Comparison of ENCODE assay signal across 8 mouse cellular contexts in genomic region chr11:95310648-95311424, GRCm38 (mm10). TPM values are rescaled to one million over a fixed set of nuclear protein-coding genes. Genes with fewer than 3 reads are reported as not detected.
DNase-seq lines count a peak whose midpoint lies in the region; ATAC-seq and TF ChIP-seq lines count a peak whose summit lies in the region.

No protein-coding gene starts in this region.

- H3K36me3 ChIP-seq in CH12.LX (replicated peaks in 1 of 2; ENCODE audit: control insufficient read depth in 1 of 2, insufficient read depth in 1 of 2, low read length in 1 of 2) = peaks cover 5 to 21% of the 10 kb centered on the region in 2 experiments
- peaks cover 2% of the 10 kb centered on the region; the same call in 1 of the 2 replicates for H3K36me3 ChIP-seq in intestine, postnatal 0 days (ENCODE audit: control insufficient read depth, insufficient read depth)
- H3K36me3 ChIP-seq in spleen, adult 2 months (ENCODE audit: control insufficient read depth, insufficient read depth, low read length) = peaks cover 5% of the 10 kb centered on the region; the same call in 1 of the 2 replicates

- H3K27me3 ChIP-seq in CH12.LX (replicated peaks) = no peaks in the 10 kb centered on the region
- no peaks in the 10 kb centered on the region for H3K27me3 ChIP-seq in intestine, postnatal 0 days (replicated peaks; ENCODE audit: control insufficient read depth, insufficient read depth, low read length)
- no peaks in the 10 kb centered on the region for H3K27me3 ChIP-seq in spleen, adult 2 months (ENCODE audit: control insufficient read depth, insufficient read depth, low read length)

- TF ChIP-seq EP300 in CH12.LX (IDR thresholded peaks at IDR 0.05; ENCODE audit: low read length) = peak; percentile 6; the same call in 1 of the 2 replicates

- H3K4me3 ChIP-seq in CH12.LX (replicated peaks in 1 of 3; ENCODE audit: low read depth in 2 of 3, low read length in 2 of 3, poor library complexity in 1 of 3) = peak overlapping the region; percentile 69 to 99 (median 85)
- H3K4me3 ChIP-seq in embryonic fibroblast, embryonic 13.5 days (ENCODE audit: insufficient read depth, low read length) = peak overlapping the region; percentile 96
- peak overlapping the region; percentile 96 for H3K4me3 ChIP-seq in intestine, postnatal 0 days (ENCODE audit: low read depth, low read length)
- peak overlapping the region; percentile 62 for H3K4me3 ChIP-seq in spleen, adult 2 months (ENCODE audit: extremely low read depth, insufficient read depth, insufficient read length)

- TF ChIP-seq POLR2A in CH12.LX (IDR thresholded peaks at IDR 0.05; ENCODE audit: low read depth, low read length) = no peak
- TF ChIP-seq POLR2A in embryonic fibroblast, embryonic 13.5 days (IDR thresholded peaks at IDR 0.05; ENCODE audit: low read depth, low read length) = peak; percentile 38; the same call in 1 of the 2 replicates
- TF ChIP-seq POLR2A in spleen, adult 2 months (IDR thresholded peaks at IDR 0.05; ENCODE audit: low read depth, low read length) = no peak

- dilution Hi-C loops in CH12.LX (cut with MboI; ENCODE audit: extremely low pct_ligation_motif_present, extremely low pct_unique_long_range_greater_than_20kb, low sequenced_read_pairs) = no loop called here

- peaks cover 35% of the 10 kb centered on the region for H3K79me2 ChIP-seq in CH12.LX (replicated peaks; ENCODE audit: control insufficient read depth, extremely low read depth, insufficient read depth, poor library complexity, severe bottlenecking)

- TF ChIP-seq RAD21 in CH12.LX (IDR thresholded peaks at IDR 0.05; ENCODE audit: low read depth, low read length) = no peak

- H3K4me2 ChIP-seq in CH12.LX (ENCODE audit: insufficient read depth, low read depth, poor library complexity, severe bottlenecking) = peak overlapping the region; percentile 91
- peak overlapping the region; percentile 78 for H3K4me2 ChIP-seq in intestine, postnatal 0 days (replicated peaks; ENCODE audit: low read depth)

- peak; percentile 14 for DNase-seq in embryo, embryonic 10 days (ENCODE audit: low spot score)
- DNase-seq in embryo, embryonic 11 days = no peak
- DNase-seq in CH12.LX (ENCODE audit: extremely low read depth) = no peak
- peak; percentile 50 for DNase-seq in lung, postnatal 10 days
- peak in 1 of 2 experiments; percentile 9 for DNase-seq in spleen, adult 2 months (ENCODE audit: low read depth in 1 of 2, low spot score in 2 of 2)
- no peak for DNase-seq in layer of hippocampus, adult 18-20 months (ENCODE audit: low spot score in 2 of 2)

- H3K9ac ChIP-seq in CH12.LX (ENCODE audit: insufficient read depth, low read depth) = peak overlapping the region; percentile 85
- H3K9ac ChIP-seq in intestine, postnatal 0 days (ENCODE audit: low read depth, low read length) = peak overlapping the region; percentile 62

- peaks cover 5 to 27% of the 10 kb centered on the region in 2 experiments; a peak in 3 of 4 replicates for H3K4me1 ChIP-seq in CH12.LX (ENCODE audit: control insufficient read depth in 1 of 2, insufficient read depth in 2 of 2)
- peaks cover 4% of the 10 kb centered on the region; the same call in 1 of the 2 replicates for H3K4me1 ChIP-seq in embryonic fibroblast, embryonic 13.5 days (ENCODE audit: control insufficient read depth, insufficient read depth, low read length)
- peaks cover under 1% of the 10 kb centered on the region; the same call in 1 of the 2 replicates for H3K4me1 ChIP-seq in intestine, postnatal 0 days (replicated peaks; ENCODE audit: control insufficient read depth, insufficient read depth, low read length)
- H3K4me1 ChIP-seq in spleen, adult 2 months (ENCODE audit: control insufficient read depth, insufficient read depth, insufficient read length) = peaks cover 8% of the 10 kb centered on the region

- no peak for ATAC-seq in intestine, postnatal 0 days

- no peak for TF ChIP-seq CTCF in CH12.LX (conservative IDR thresholded peaks at IDR 0.05 in 1 of 2, IDR thresholded peaks at IDR 0.05 in 1 of 2; ENCODE audit: low read depth in 2 of 2, low read length in 2 of 2)
- TF ChIP-seq CTCF in embryonic fibroblast, embryonic 13.5 days (IDR thresholded peaks at IDR 0.05; ENCODE audit: borderline replicate concordance, insufficient read depth, low read length) = no peak
- TF ChIP-seq CTCF in intestine, postnatal 0 days (IDR thresholded peaks at IDR 0.05; ENCODE audit: low read depth) = no peak
- TF ChIP-seq CTCF in spleen, adult 2 months (IDR thresholded peaks at IDR 0.05; ENCODE audit: extremely low read depth, insufficient read depth, insufficient read length, insufficient replicate concordance) = no peak

- no peaks in the 10 kb centered on the region for H3K9me3 ChIP-seq in CH12.LX (replicated peaks; ENCODE audit: low read length)
- no peaks in the 10 kb centered on the region for H3K9me3 ChIP-seq in intestine, postnatal 0 days (ENCODE audit: control insufficient read depth)

- 4% methylated on average over 17 of the region's 17 CpGs for WGBS in intestine, postnatal 0 days
- WGBS in spleen, adult 2 months = 6% methylated on average over 17 of the region's 17 CpGs

- H3K27ac ChIP-seq in CH12.LX (ENCODE audit: insufficient read depth, low read depth) = peak overlapping the region; percentile 29; the same call in 1 of the 2 replicates
- H3K27ac ChIP-seq in embryonic fibroblast, embryonic 13.5 days (ENCODE audit: insufficient read depth, low read length) = peak overlapping the region; percentile 91
- peak overlapping the region; percentile 73 for H3K27ac ChIP-seq in intestine, postnatal 0 days (ENCODE audit: low read depth, low read length)
- H3K27ac ChIP-seq in spleen, adult 2 months (ENCODE audit: insufficient read depth, low read length) = peak overlapping the region; percentile 72

- in situ Hi-C loops in CH12.LX (cut with MboI; ENCODE audit: low pct_ligation_motif_present, low pct_unique_long_range_greater_than_20kb, low sequenced_read_pairs) = no loop called here

TF ChIP-seq in CH12.LX, 34 proteins besides CTCF, POLR2A, EP300 and RAD21:
- TF ChIP-seq MXI1 (IDR thresholded peaks at IDR 0.05; ENCODE audit: low read depth, low read length) (peak; percentile 62; the same call in 1 of the 2 replicates), IRF4 (IDR thresholded peaks at IDR 0.05; ENCODE audit: low read depth, low read length) (no peak), SIN3A (IDR thresholded peaks at IDR 0.05; ENCODE audit: low read length) (peak; percentile 1), ZKSCAN1 (IDR thresholded peaks at IDR 0.05; ENCODE audit: borderline replicate concordance, low read depth, low read length) (no peak), POLR2AphosphoS2 (IDR thresholded peaks at IDR 0.05; ENCODE audit: low read depth, low read length) (no peak), SMC3 (IDR thresholded peaks at IDR 0.05; ENCODE audit: low read depth, low read length) (no peak), PAX5 (IDR thresholded peaks at IDR 0.05; ENCODE audit: low read length) (no peak), MAX (IDR thresholded peaks at IDR 0.05; ENCODE audit: low read length) (peak; percentile 53; the same call in 1 of the 2 replicates), CHD2 (IDR thresholded peaks at IDR 0.05; ENCODE audit: low read length) (peak; percentile 55; the same call in 1 of the 2 replicates), MAZ (IDR thresholded peaks at IDR 0.05; ENCODE audit: low read depth, low read length) (0 out of 2 replicates have a peak, but pooled peaks have one; percentile 16), JUND (conservative IDR thresholded peaks at IDR 0.05; ENCODE audit: low read depth, low read length) (no peak; the same call in 1 of the 2 replicates), NELFE (IDR thresholded peaks at IDR 0.05; ENCODE audit: low read depth, low read length) (no peak; the same call in 1 of the 2 replicates), UBTF (IDR thresholded peaks at IDR 0.05; ENCODE audit: low read depth, low read length) (0 out of 2 replicates have a peak, but pooled peaks have one; percentile 54), CHD1 (IDR thresholded peaks at IDR 0.05; ENCODE audit: low read depth, low read length) (peak; percentile 93), TCF12 (IDR thresholded peaks at IDR 0.05; ENCODE audit: low read depth, low read length) (no peak), MEF2A (IDR thresholded peaks at IDR 0.05; ENCODE audit: borderline replicate concordance, low read depth, low read length) (no peak), HCFC1 (IDR thresholded peaks at IDR 0.05; ENCODE audit: low read depth, low read length) (no peak)

RNA-seq across cellular contexts. Expression of gene Kat7, which starts 0.8 kb away (rescaled TPM):
- total RNA-seq in CH12.LX (2012; rRNA removed) (59.5 and 60.3 TPM in 2 replicates), CH12.LX (2014; rRNA removed) (65.1 and 66.7 TPM in 2 replicates)
- 82.0 and 90.2 TPM in 2 replicates for polyA plus RNA-seq in CH12.LX (2012; ENCODE audit: insufficient read length, low read depth)
- polyA plus RNA-seq in embryonic fibroblast, embryonic 13.5 days (2011; ENCODE audit: insufficient read length, low read depth, missing spikeins) = 56.1 and 58.4 TPM in 2 replicates
- 29.7 and 30.2 TPM in 2 replicates for polyA plus RNA-seq in intestine, postnatal 0 days (2015; fragmentation: Nextera tagmentation; extraction: Ambion mirVana)
- polyA plus RNA-seq in spleen, adult 2 months (2012; rRNA removed) = 25.2 and 29.4 TPM in 2 replicates
- total RNA-seq in layer of hippocampus, adult 18-20 months (2021) = 10 to 100 TPM; 76.5 to 82.0 TPM

RNA-seq across cellular contexts. Expression of gene Fam117a, which starts 26.0 kb away (rescaled TPM):
- total RNA-seq in CH12.LX (2012; rRNA removed) = 1.5 and 2.2 TPM in 2 replicates
- 0.54 and 0.62 TPM in 2 replicates for total RNA-seq in CH12.LX (2014; rRNA removed)
- 0.91 and 0.98 TPM in 2 replicates for polyA plus RNA-seq in CH12.LX (2012; ENCODE audit: insufficient read length, low read depth)
- 7.0 and 8.4 TPM in 2 replicates for polyA plus RNA-seq in embryonic fibroblast, embryonic 13.5 days (2011; ENCODE audit: insufficient read length, low read depth, missing spikeins)
- polyA plus RNA-seq in intestine, postnatal 0 days (2015; fragmentation: Nextera tagmentation; extraction: Ambion mirVana) = 5.5 and 7.4 TPM in 2 replicates
- 123 and 142 TPM in 2 replicates for polyA plus RNA-seq in spleen, adult 2 months (2012; rRNA removed)
- 1 to 10 TPM; 6.3 to 8.2 TPM for total RNA-seq in layer of hippocampus, adult 18-20 months (2021)

RNA-seq across cellular contexts. Expression of gene Tac4, which starts 49.5 kb away (rescaled TPM):
- not detected in 2 replicates for total RNA-seq in CH12.LX (2012; rRNA removed)
- total RNA-seq in CH12.LX (2014; rRNA removed) = not detected in 2 replicates
- polyA plus RNA-seq in CH12.LX (2012; ENCODE audit: insufficient read length, low read depth) = 0.19 TPM in 1 of 2 replicates, not detected in the other
- not detected in 2 replicates for polyA plus RNA-seq in embryonic fibroblast, embryonic 13.5 days (2011; ENCODE audit: insufficient read length, low read depth, missing spikeins)
- polyA plus RNA-seq in intestine, postnatal 0 days (2015; fragmentation: Nextera tagmentation; extraction: Ambion mirVana) = not detected in 2 replicates
- polyA plus RNA-seq in spleen, adult 2 months (2012; rRNA removed) = 0.40 and 0.44 TPM in 2 replicates
- not detected for total RNA-seq in layer of hippocampus, adult 18-20 months (2021)

Comparison
In these comparisons a context has a peak if more than half of its experiments do, and no peak if none do; other contexts are left out.
1. DNase-seq: peak in embryo, embryonic 10 days (single experiment) and lung, postnatal 10 days (single experiment); none in embryo, embryonic 11 days (single experiment), CH12.LX (single experiment) and layer of hippocampus, adult 18-20 months (0 of 2).
2. H3K27ac ChIP-seq: peak in every context shown above with its lines; median percentile 91 in embryonic fibroblast, embryonic 13.5 days; 73 in intestine, postnatal 0 days; 72 in spleen, adult 2 months; 29 in CH12.LX.
3. RNA of gene Fam117a, which starts 26.0 kb away (polyA plus RNA-seq): 123 to 142 TPM in spleen, adult 2 months; 7.0 to 8.4 TPM in embryonic fibroblast, embryonic 13.5 days, 5.5 to 7.4 TPM in intestine, postnatal 0 days and 0.91 to 0.98 TPM in CH12.LX; every median in the first group is over 10 times any median in the second.
4. Peak in every context shown above with its lines, with median percentiles within 50 percentile points of each other: H3K4me3 ChIP-seq.